Mouse (Mus musculus) CD4-positive, CD25-positive, alpha-beta regulatory T cell (primary cell): ENCODE results near the gene Ptgds. TPM values are rescaled to one million over a fixed set of nuclear protein-coding genes. Genes with fewer than 3 reads are reported as not detected.

ENCODE experiments used
- polyA plus RNA-seq: library from polyadenylated mRNA; unstranded; fragments of 100-300 nt; shearing (Covaris generic); gene quantifications from one replicate; pipeline ENCODE4 v1.2.1, GENCODE M21; 2017

Ptgds gene
- not detected for polyA plus RNA-seq

GRCm38 (mm10) chr2:25469969-25470368 is at the start of gene Ptgds:
Ptgds (minus strand) TSS chr2:25470046.

GRCm38 (mm10) chr2:25501593-25502486 is 32.0 kb upstream of the Ptgds start, which contains the start of gene C8g:
C8g (minus strand) TSS chr2:25501719.

GRCm38 (mm10) chr2:25500576-25501405 is 30.9 kb upstream of the Ptgds start, which contains the start of gene Fbxw5:
Fbxw5 (plus strand) TSS chr2:25500750.

GRCm38 (mm10) chr2:25493476-25493961 is 23.7 kb upstream of the Ptgds start, which contains the start of gene Lcn12:
Lcn12 (minus strand) TSS chr2:25493911.

DNA sequence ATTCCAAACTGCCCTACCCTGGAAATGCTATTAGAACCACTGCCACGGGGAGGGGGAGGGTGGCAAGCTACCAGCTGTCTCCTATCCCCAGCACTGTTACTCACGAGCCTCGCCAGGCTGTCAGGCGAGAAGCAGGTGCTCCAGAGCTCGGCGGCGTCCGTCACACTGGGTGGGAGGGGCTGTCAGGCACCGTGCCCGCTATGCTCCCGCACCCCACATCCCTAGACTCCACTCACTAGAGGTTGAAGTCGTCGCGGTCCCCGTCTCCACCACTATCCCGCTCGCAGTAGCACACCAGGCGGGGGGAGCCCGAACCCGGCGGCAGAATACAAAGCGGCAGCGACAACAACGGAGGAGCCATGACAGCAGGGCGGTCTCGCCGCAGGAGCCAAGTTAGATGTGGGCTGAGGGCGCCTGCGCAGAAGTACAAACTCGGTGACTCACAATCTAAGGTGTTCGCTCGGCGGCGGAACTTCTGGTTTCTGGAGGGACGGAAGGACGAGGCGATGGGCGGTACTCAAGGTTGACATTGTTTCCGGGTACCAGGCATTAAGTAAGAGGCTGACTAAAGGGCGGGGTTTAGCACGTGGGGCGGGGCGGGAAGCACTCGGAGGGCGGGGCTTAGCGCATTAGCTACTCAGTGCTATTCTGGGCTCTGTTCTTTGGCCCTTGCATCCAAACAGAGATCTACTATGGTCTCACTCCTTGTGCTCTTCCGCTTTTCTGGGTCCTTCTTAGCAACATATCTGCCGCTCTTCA is 9.1 kb downstream of the Ptgds start, which contains the start of gene Paxx:
Paxx (minus strand) TSS at position 544 of the 759 bp plus-strand sequence.

DNA sequence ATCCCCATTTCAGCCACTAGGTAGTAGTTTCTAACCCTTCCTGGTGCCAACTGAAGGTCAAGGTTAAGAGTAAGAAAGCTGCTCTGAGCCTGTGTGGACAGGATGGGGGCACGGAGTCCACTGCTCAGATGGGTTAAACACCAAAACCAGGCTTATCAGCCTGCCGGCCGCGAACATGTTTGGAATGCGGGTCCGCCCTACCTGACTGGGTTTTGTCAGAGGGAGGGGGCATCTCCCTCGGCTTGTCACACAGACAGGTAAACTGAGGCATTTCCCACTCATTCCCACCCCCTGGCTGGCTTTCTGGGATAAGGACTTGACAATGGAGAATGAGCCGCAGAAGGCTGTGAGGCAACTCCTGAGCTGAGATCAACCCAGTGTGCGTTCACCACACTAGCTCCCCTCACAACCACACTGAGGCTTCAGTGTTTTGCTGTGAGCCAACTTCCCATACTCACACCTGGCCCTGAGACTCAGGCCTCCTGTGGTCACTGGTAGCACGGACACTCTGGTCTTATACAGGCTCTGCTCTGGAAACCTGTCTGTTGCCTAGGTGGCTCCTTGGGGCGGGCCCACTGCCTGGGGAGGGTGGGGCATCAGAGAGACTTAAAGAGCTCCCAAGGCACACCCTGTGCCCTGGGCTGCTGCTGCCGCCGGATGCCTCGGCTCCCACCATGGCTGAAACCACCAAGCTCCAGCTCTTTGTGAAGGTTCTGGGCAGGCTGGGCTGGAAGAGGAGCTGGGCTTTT is 13.5 kb downstream of the Ptgds start, which contains the start of gene Clic3:
Clic3 (plus strand) TSS at position 634 of the 749 bp plus-strand sequence.

DNA sequence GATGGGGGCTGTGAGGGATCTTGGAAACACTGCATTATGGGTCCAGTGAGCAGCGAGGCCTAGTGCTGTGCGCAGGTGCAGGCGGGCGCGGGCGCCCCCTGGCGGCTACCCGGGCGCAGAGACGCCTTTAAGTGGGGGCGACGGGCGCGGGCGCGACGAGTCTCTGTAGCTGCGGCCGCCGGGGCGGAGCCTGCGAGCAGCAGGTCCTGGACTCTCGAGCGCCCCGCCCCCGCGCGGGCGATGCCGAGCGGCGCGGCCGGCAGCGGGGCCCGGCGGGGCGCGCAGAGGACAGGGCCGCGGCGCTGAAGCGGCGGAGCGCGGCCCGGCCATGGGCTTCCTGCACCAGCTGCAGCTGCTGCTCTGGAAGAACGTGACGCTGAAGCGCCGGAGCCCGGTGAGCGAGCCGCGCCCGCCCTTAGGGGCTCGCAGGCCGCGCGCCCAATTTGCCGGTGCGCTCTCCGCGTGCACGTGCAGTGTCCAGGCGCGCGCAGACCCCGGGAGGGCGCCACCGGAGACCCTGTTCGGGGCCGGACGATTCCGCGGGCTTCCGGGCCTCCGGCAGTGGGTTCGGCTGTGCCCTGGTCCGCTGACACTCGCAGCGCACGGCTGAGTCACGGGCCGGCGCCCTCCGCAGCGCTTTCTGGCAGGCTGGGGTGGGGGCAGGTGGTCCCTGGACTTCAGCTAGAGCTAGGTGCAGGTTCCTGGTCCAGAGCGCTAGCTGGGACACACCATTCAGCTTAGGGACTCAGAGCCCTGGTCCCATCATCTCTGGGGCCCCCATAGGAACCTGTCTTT is 41.2 kb downstream of the Ptgds start, which contains the start of gene Abca2:
Abca2 (plus strand) TSS at position 262 of the 795 bp plus-strand sequence.

GRCm38 (mm10) chr2:25422587-25423410 is 47.0 kb downstream of the Ptgds start, which contains the start of gene Fut7:
Fut7 (plus strand) TSS chr2:25423267.

Other genes with a start within 250 kb of the Ptgds start
- 174 TPM for gene Tubb4b, start 245.3 kb downstream of the Ptgds start, polyA plus RNA-seq
- gene Slc34a3, start 235.7 kb downstream of the Ptgds start, polyA plus RNA-seq, result not detected
- gene Rnf224, start 233.3 kb downstream of the Ptgds start, polyA plus RNA-seq, result not detected
- 2.2 TPM for gene Rnf208, start 227.8 kb downstream of the Ptgds start, polyA plus RNA-seq
- not detected for gene Cysrt1, start 227.6 kb downstream of the Ptgds start, polyA plus RNA-seq
- 7.9 TPM for gene AL732309.1, start 223.2 kb downstream of the Ptgds start, polyA plus RNA-seq
- 25.3 TPM for gene Tmem203, start 214.6 kb downstream of the Ptgds start, polyA plus RNA-seq
- 18.9 TPM for gene Tprn, start 207.4 kb downstream of the Ptgds start, polyA plus RNA-seq
- gene Ssna1, start 197.6 kb downstream of the Ptgds start, polyA plus RNA-seq, result 118 TPM
- gene Anapc2, start 197.6 kb downstream of the Ptgds start, polyA plus RNA-seq, result 116 TPM
- not detected for gene Tmem210, start 181.9 kb downstream of the Ptgds start, polyA plus RNA-seq
- gene Lrrc26, start 180.1 kb downstream of the Ptgds start, polyA plus RNA-seq, result 0.14 TPM
- gene Grin1, start 150.9 kb downstream of the Ptgds start, polyA plus RNA-seq, result 0.25 TPM
- gene Man1b1, start 137.7 kb downstream of the Ptgds start, polyA plus RNA-seq, result 21.4 TPM
- 20.6 TPM for gene Dpp7, start 113.7 kb downstream of the Ptgds start, polyA plus RNA-seq
- gene Uap1l1, start 104.4 kb downstream of the Ptgds start, polyA plus RNA-seq, result 40.8 TPM
- gene Sapcd2, start 97.7 kb downstream of the Ptgds start, polyA plus RNA-seq, result 0.87 TPM
- gene Entpd2, start 74.2 kb downstream of the Ptgds start, polyA plus RNA-seq, result not detected
- 0.96 TPM for gene Npdc1, start 70.7 kb downstream of the Ptgds start, polyA plus RNA-seq
- gene Fut7, start 46.8 kb downstream of the Ptgds start, polyA plus RNA-seq, result 5.3 TPM
- 74.7 TPM for gene Abca2, start 41.3 kb downstream of the Ptgds start, polyA plus RNA-seq
- 3.2 TPM for gene Clic3, start 13.2 kb downstream of the Ptgds start, polyA plus RNA-seq
- gene Paxx, start 9.0 kb downstream of the Ptgds start, polyA plus RNA-seq, result 112 TPM
- not detected for gene Lcn12, start 23.9 kb upstream of the Ptgds start, polyA plus RNA-seq
- 110 TPM for gene Fbxw5, start 30.7 kb upstream of the Ptgds start, polyA plus RNA-seq
- gene C8g, start 31.7 kb upstream of the Ptgds start, polyA plus RNA-seq, result 9.6 TPM
- 80.4 TPM for gene Traf2, start 76.9 kb upstream of the Ptgds start, polyA plus RNA-seq
- gene Edf1, start 87.8 kb upstream of the Ptgds start, polyA plus RNA-seq, result 341 TPM
- gene Mamdc4, start 104.8 kb upstream of the Ptgds start, polyA plus RNA-seq, result 1.4 TPM
- 72.2 TPM for gene Phpt1, start 105.2 kb upstream of the Ptgds start, polyA plus RNA-seq
- gene Ajm1, start 111.7 kb upstream of the Ptgds start, polyA plus RNA-seq, result 0.20 TPM
- 51.6 TPM for gene Rabl6, start 138.5 kb upstream of the Ptgds start, polyA plus RNA-seq
- gene Ccdc183, start 147.6 kb upstream of the Ptgds start, polyA plus RNA-seq, result not detected
- 1.1 TPM for gene Tmem141, start 152.0 kb upstream of the Ptgds start, polyA plus RNA-seq
- gene Fcna, start 158.0 kb upstream of the Ptgds start, polyA plus RNA-seq, result 2.9 TPM
- gene Lcn8, start 183.1 kb upstream of the Ptgds start, polyA plus RNA-seq, result not detected
- not detected for gene Lcn5, start 187.9 kb upstream of the Ptgds start, polyA plus RNA-seq
- gene Lcn6, start 206.7 kb upstream of the Ptgds start, polyA plus RNA-seq, result not detected
- 0.22 TPM for gene Lcn10, start 212.7 kb upstream of the Ptgds start, polyA plus RNA-seq
- gene Obp2a, start 230.0 kb upstream of the Ptgds start, polyA plus RNA-seq, result not detected
- 177 TPM for gene Bmyc, start 236.7 kb upstream of the Ptgds start, polyA plus RNA-seq